Mouse (Mus musculus) spleen, adult 2 months (tissue): Measurements from ENCODE around the gene Clta. TPM values are rescaled to one million over a fixed set of nuclear protein-coding genes. Genes with fewer than 3 reads are reported as not detected.

Source experiments
- DNase-seq, 2 experiments: peaks; one replicate each; pipeline versions ENCODE4 v3.0.0 to v3.0.0-alpha.2; 2012 to 2021; ENCODE audit warnings: low spot score in 2 of 2, low read depth in 1 of 2
- H3K27ac ChIP-seq: fragments of 200-500 bp; 2 replicates; pipeline ENCODE4 v1.5.1; 2012; ENCODE audit warnings: low read length, inconsistent platforms; ENCODE audit not compliant: insufficient read depth
- H3K27me3 ChIP-seq: fragments of 200-500 bp; 2 replicates; pipeline ENCODE4 v1.6.1; 2012; ENCODE audit warnings: mild to moderate bottlenecking, moderate library complexity, low read length, inconsistent platforms; ENCODE audit not compliant: control insufficient read depth, insufficient read depth
- H3K36me3 ChIP-seq: fragments of 200-500 bp; 2 replicates; pipeline ENCODE4 v1.6.1; 2012; ENCODE audit warnings: mild to moderate bottlenecking, low read length, inconsistent platforms; ENCODE audit not compliant: control insufficient read depth, insufficient read depth
- H3K4me1 ChIP-seq: fragments of 200-500 bp; 2 replicates; pipeline ENCODE4 v1.6.1; 2011; ENCODE audit warnings: inconsistent platforms; ENCODE audit not compliant: control insufficient read depth, insufficient read depth, insufficient read length
- H3K4me3 ChIP-seq: fragments of 200-500 bp; 2 replicates; pipeline ENCODE4 v1.5.1; 2011; ENCODE audit warnings: mild to moderate bottlenecking, inconsistent platforms; ENCODE audit not compliant: insufficient read depth, insufficient read length; ENCODE audit errors: extremely low read depth
- CTCF ChIP-seq: fragments of 200-500 bp; IDR thresholded peaks from 2 replicates; pipeline ENCODE4 v1.5.1; 2011; ENCODE audit warnings: mild to moderate bottlenecking, inconsistent platforms; ENCODE audit not compliant: insufficient read depth, insufficient read length, insufficient replicate concordance; ENCODE audit errors: extremely low read depth
- POLR2A ChIP-seq: fragments of 200-500 bp; IDR thresholded peaks from 2 replicates; pipeline ENCODE4 v1.6.1; 2011; ENCODE audit warnings: low read depth, low read length, inconsistent platforms
- WGBS: fragments of 180-500 bp; shearing (Covaris S2); methylation state at CpG from one replicate; pipeline ENCODE4 v1.1.7; 2018; 5-methylcytosine and 5-hydroxymethylcytosine counted together
- polyA plus RNA-seq: library from polyadenylated mRNA; depleted of rRNA; stranded (reverse); fragments of >200 nt; gene quantifications from 2 replicates; pipeline ENCODE4 v1.2.3, GENCODE M21; 2012

Clta gene
- polyA plus RNA-seq, 1 experiment: 183 TPM

- Histone ChIP-seq H3K27me3 (no peaks in the 10 kb centered on the region), H3K4me1 (peaks cover 11% of the 10 kb centered on the region; the same call in 1 of the 2 replicates), H3K4me3 (no peak overlapping the region), H3K36me3 (peaks cover 52% of the 10 kb centered on the region), H3K27ac (peak overlapping the region; percentile 81)
- WGBS: 36% methylated on average over 11 of the region's 11 CpGs
- no peak for TF ChIP-seq POLR2A
- no peak for TF ChIP-seq CTCF
- no peak for DNase-seq
These were observed 18.5 kb downstream of the Clta start for GRCm38 (mm10) chr4:44022766-44023165.

- no peak for DNase-seq
These were observed 19.4 kb downstream of the Clta start for GRCm38 (mm10) chr4:44023681-44024080.

DNA sequence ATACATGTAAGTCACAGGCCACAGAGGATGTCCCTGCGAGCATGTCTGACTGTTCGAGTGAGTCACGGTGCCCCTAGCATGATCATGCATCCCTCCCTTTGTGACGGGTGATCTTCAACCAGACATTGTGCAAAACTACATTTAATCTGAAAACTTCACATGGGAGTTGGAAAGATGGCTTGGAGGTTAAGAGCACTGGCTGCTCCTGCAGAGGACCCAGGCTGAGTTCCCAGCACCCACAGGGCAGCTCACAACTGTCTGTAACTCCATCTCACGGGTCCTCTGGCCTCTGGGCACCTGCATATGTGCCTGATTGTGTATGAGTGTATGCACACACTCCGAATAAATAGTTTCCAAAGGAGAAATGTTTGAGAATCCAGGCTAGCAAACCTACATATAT, 20.0 kb downstream of the Clta start:
- Histone ChIP-seq H3K36me3 (peaks cover 59% of the 10 kb centered on the region), H3K4me1 (peaks cover 7% of the 10 kb centered on the region; the same call in 1 of the 2 replicates)
- TF ChIP-seq CTCF (no peak), POLR2A (no peak)

More at GRCm38 (mm10) chr4:44023681-44024080, 19.4 kb downstream of the Clta start:
- WGBS: 98% methylated on average over 9 of the region's 9 CpGs
- no peak overlapping the region; the same call in 1 of the 2 replicates for H3K27ac ChIP-seq
- H3K4me1 ChIP-seq: peaks cover 7% of the 10 kb centered on the region; the same call in 1 of the 2 replicates
- no peaks in the 10 kb centered on the region for H3K27me3 ChIP-seq
- TF ChIP-seq POLR2A (no peak), CTCF (no peak)
- H3K36me3 ChIP-seq: peaks cover 59% of the 10 kb centered on the region
- H3K4me3 ChIP-seq: no peak overlapping the region

GRCm38 (mm10) chr4:44025570-44025969, 21.3 kb downstream of the Clta start:
- H3K36me3 ChIP-seq: peaks cover 64% of the 10 kb centered on the region
- DNase-seq: no peak
- H3K4me3 ChIP-seq: no peak overlapping the region
- peaks cover 7% of the 10 kb centered on the region; the same call in 1 of the 2 replicates for H3K4me1 ChIP-seq
- no peaks in the 10 kb centered on the region for H3K27me3 ChIP-seq
- 94% methylated on average over 6 of the region's 6 CpGs for WGBS
- no peak for TF ChIP-seq POLR2A
- TF ChIP-seq CTCF: no peak
- H3K27ac ChIP-seq: no peak overlapping the region

More for the DNA sequence above, 20.0 kb downstream of the Clta start:
- Histone ChIP-seq H3K27ac (no peak overlapping the region), H3K4me3 (no peak overlapping the region), H3K27me3 (no peaks in the 10 kb centered on the region)
- WGBS: 94% methylated on average over 6 of the region's 6 CpGs
- no peak for DNase-seq

GRCm38 (mm10) chr4:44028303-44029135, 24.3 kb downstream of the Clta start:
- H3K4me1 ChIP-seq: no peaks in the 10 kb centered on the region
- H3K27ac ChIP-seq: no peak overlapping the region
- no peaks in the 10 kb centered on the region for H3K27me3 ChIP-seq
- peaks cover 62% of the 10 kb centered on the region for H3K36me3 ChIP-seq
- WGBS: 91% methylated on average over 16 of the region's 16 CpGs
- DNase-seq: no peak
- TF ChIP-seq CTCF (no peak), POLR2A (no peak)
- no peak overlapping the region for H3K4me3 ChIP-seq

- H3K4me3 ChIP-seq: no peak overlapping the region
- H3K27ac ChIP-seq: no peak overlapping the region
- 91% methylated on average over 15 of the region's 15 CpGs for WGBS
- peaks cover 52% of the 10 kb centered on the region for H3K36me3 ChIP-seq
- H3K4me1 ChIP-seq: no peaks in the 10 kb centered on the region
- no peaks in the 10 kb centered on the region for H3K27me3 ChIP-seq
- DNase-seq: no peak
- TF ChIP-seq CTCF: no peak
These were observed 25.4 kb downstream of the Clta start for GRCm38 (mm10) chr4:44029661-44030066.

- Histone ChIP-seq H3K36me3 (peaks cover 38% of the 10 kb centered on the region), H3K4me1 (no peaks in the 10 kb centered on the region)
These were observed 27.3 kb downstream of the Clta start for GRCm38 (mm10) chr4:44031521-44031920.

More at GRCm38 (mm10) chr4:44031521-44031920, 27.3 kb downstream of the Clta start:
- no peak for TF ChIP-seq POLR2A
- no peak for TF ChIP-seq CTCF
- Histone ChIP-seq H3K27me3 (no peaks in the 10 kb centered on the region), H3K27ac (no peak overlapping the region), H3K4me3 (no peak overlapping the region)
- WGBS: 93% methylated on average over 5 of the region's 5 CpGs
- no peak for DNase-seq
